Mouse (Mus musculus) C2C12 (cell line): Measurements from ENCODE around the gene Rnf114. TPM values are rescaled to one million over a fixed set of nuclear protein-coding genes. Genes with fewer than 3 reads are reported as not detected.

Source experiments
- H3K27me3 ChIP-seq: one replicate; pipeline ENCODE4 v1.6.1; 2011; ENCODE audit not compliant: control insufficient read depth, insufficient read depth, insufficient read length
- H3K36me3 ChIP-seq: one replicate; pipeline ENCODE4 v1.6.1; 2011; ENCODE audit not compliant: control insufficient read depth, insufficient read depth
- H3K4me3 ChIP-seq: one replicate; pipeline ENCODE4 v1.5.1; 2011; ENCODE audit warnings: mild to moderate bottlenecking, control low read depth; ENCODE audit not compliant: poor library complexity, insufficient read depth, severe bottlenecking
- H3K79me2 ChIP-seq: one replicate; pipeline ENCODE4 v1.6.1; 2011; ENCODE audit not compliant: control insufficient read depth, insufficient read depth
- H3K79me3 ChIP-seq: one replicate; pipeline ENCODE4 v1.6.1; 2011; ENCODE audit warnings: low read depth, control low read depth
- H3ac ChIP-seq: one replicate; pipeline ENCODE3; 2011; ENCODE audit warnings: low read depth; ENCODE audit not compliant: control insufficient read depth, insufficient read length
- CEBPB ChIP-seq: IDR thresholded peaks from one replicate; pipeline ENCODE4 v1.6.1; 2011; ENCODE audit warnings: low read depth, mild to moderate bottlenecking, control low read depth, moderate library complexity
- CTCF ChIP-seq: IDR thresholded peaks from one replicate; pipeline ENCODE4 v1.5.1; 2011; ENCODE audit not compliant: control insufficient read depth, insufficient read depth, insufficient read length
- FOSL1 ChIP-seq: IDR thresholded peaks from one replicate; pipeline ENCODE4 v1.8.0; 2011; ENCODE audit warnings: mild to moderate bottlenecking, low read length; ENCODE audit not compliant: poor library complexity, insufficient read depth, severe bottlenecking
- MAX ChIP-seq: IDR thresholded peaks from one replicate; pipeline ENCODE4 v1.6.1; 2011; ENCODE audit warnings: mild to moderate bottlenecking, control low read depth
- MYOD1 ChIP-seq: IDR thresholded peaks from one replicate; pipeline ENCODE4 v1.6.1; 2011; ENCODE audit warnings: low read depth; ENCODE audit not compliant: control insufficient read depth, insufficient read length
- MYOG ChIP-seq: IDR thresholded peaks from one replicate; pipeline ENCODE4 v1.6.1; 2011; ENCODE audit not compliant: control insufficient read depth, insufficient read length; ENCODE audit errors: extremely low read depth
- USF1 ChIP-seq: IDR thresholded peaks from one replicate; pipeline ENCODE4 v1.6.1; 2011; ENCODE audit warnings: low read depth, mild to moderate bottlenecking, control low read depth, moderate library complexity
- polyA plus RNA-seq: library from polyadenylated mRNA; unstranded; fragments of >200 nt; fragmentation: generic; extraction: Trizol; gene quantifications from one replicate; pipeline ENCODE4 v1.2.1, GENCODE M21; 2012; ENCODE audit warnings: missing spikeins

Gene Rnf114
- polyA plus RNA-seq, 1 experiment = 35.4 TPM

- no peak overlapping the region for H3K4me3 ChIP-seq
- peaks cover 24% of the 10 kb centered on the region for H3K79me2 ChIP-seq
- no peaks in the 10 kb centered on the region for H3K27me3 ChIP-seq
- H3ac ChIP-seq = no peak overlapping the region
- no peak for TF ChIP-seq FOSL1
- TF ChIP-seq MYOG = no peak
- no peak for TF ChIP-seq CTCF
- TF ChIP-seq CEBPB = no peak
- TF ChIP-seq MYOD1 = no peak
- TF ChIP-seq USF1 = no peak
- TF ChIP-seq MAX = no peak
- H3K36me3 ChIP-seq = peaks cover 23% of the 10 kb centered on the region
- peaks cover 20% of the 10 kb centered on the region for H3K79me3 ChIP-seq
Measured at GRCm38 (mm10) chr2:167546447-167547195, 54.2 kb downstream of the Rnf114 start.

GRCm38 (mm10) chr2:167547444-167547843 lies 55.0 kb downstream of the Rnf114 start:
- TF ChIP-seq CEBPB (no peak), CTCF (no peak), MYOD1 (no peak), FOSL1 (no peak), MAX (no peak), USF1 (no peak), MYOG (no peak)
- peaks cover 16% of the 10 kb centered on the region for H3K79me2 ChIP-seq
- H3ac ChIP-seq = no peak overlapping the region
- peaks cover 11% of the 10 kb centered on the region for H3K79me3 ChIP-seq
- no peak overlapping the region for H3K4me3 ChIP-seq
- no peaks in the 10 kb centered on the region for H3K27me3 ChIP-seq
- H3K36me3 ChIP-seq = peaks cover 14% of the 10 kb centered on the region

GRCm38 (mm10) chr2:167548961-167549360 lies 56.5 kb downstream of the Rnf114 start:
- H3K36me3 ChIP-seq = peaks cover 6% of the 10 kb centered on the region
- H3K79me3 ChIP-seq = peaks cover 7% of the 10 kb centered on the region
- TF ChIP-seq CTCF (no peak), MYOG (no peak), USF1 (no peak), MYOD1 (no peak), MAX (no peak), CEBPB (no peak), FOSL1 (no peak)
- no peak overlapping the region for H3ac ChIP-seq
- no peak overlapping the region for H3K4me3 ChIP-seq
- peaks cover 10% of the 10 kb centered on the region for H3K79me2 ChIP-seq
- H3K27me3 ChIP-seq = no peaks in the 10 kb centered on the region

- Histone ChIP-seq H3K79me3 (peaks cover 2% of the 10 kb centered on the region), H3K4me3 (no peak overlapping the region), H3ac (peak overlapping the region; percentile 9), H3K79me2 (peaks cover 12% of the 10 kb centered on the region), H3K36me3 (no peaks in the 10 kb centered on the region), H3K27me3 (no peaks in the 10 kb centered on the region)
- TF ChIP-seq USF1 (no peak), CEBPB (no peak), FOSL1 (no peak), CTCF (no peak), MYOG (no peak), MYOD1 (no peak), MAX (no peak)
Measured at GRCm38 (mm10) chr2:167550341-167550854, 58.0 kb downstream of the Rnf114 start.

GRCm38 (mm10) chr2:167551342-167551920 lies 59.0 kb downstream of the Rnf114 start:
- Histone ChIP-seq H3K79me3 (peaks cover 2% of the 10 kb centered on the region), H3K27me3 (no peaks in the 10 kb centered on the region), H3ac (no peak overlapping the region), H3K36me3 (no peaks in the 10 kb centered on the region), H3K4me3 (no peak overlapping the region), H3K79me2 (peaks cover 12% of the 10 kb centered on the region)
- no peak for TF ChIP-seq CTCF
- no peak for TF ChIP-seq FOSL1
- no peak for TF ChIP-seq MYOG
- no peak for TF ChIP-seq USF1
- TF ChIP-seq CEBPB = no peak
- TF ChIP-seq MYOD1 = no peak
- no peak for TF ChIP-seq MAX

- TF ChIP-seq MYOD1 (no peak), USF1 (no peak), MYOG (no peak), CEBPB (no peak), CTCF (no peak), MAX (no peak), FOSL1 (no peak)
- Histone ChIP-seq H3ac (peak overlapping the region; percentile 37), H3K79me2 (peaks cover 12% of the 10 kb centered on the region), H3K27me3 (no peaks in the 10 kb centered on the region), H3K79me3 (peaks cover 2% of the 10 kb centered on the region), H3K36me3 (no peaks in the 10 kb centered on the region), H3K4me3 (no peak overlapping the region)
Measured at GRCm38 (mm10) chr2:167552292-167552691, 59.8 kb downstream of the Rnf114 start.
